Comparison of ENCODE assay signal across 11 mouse cellular contexts in the genomic region with DNA sequence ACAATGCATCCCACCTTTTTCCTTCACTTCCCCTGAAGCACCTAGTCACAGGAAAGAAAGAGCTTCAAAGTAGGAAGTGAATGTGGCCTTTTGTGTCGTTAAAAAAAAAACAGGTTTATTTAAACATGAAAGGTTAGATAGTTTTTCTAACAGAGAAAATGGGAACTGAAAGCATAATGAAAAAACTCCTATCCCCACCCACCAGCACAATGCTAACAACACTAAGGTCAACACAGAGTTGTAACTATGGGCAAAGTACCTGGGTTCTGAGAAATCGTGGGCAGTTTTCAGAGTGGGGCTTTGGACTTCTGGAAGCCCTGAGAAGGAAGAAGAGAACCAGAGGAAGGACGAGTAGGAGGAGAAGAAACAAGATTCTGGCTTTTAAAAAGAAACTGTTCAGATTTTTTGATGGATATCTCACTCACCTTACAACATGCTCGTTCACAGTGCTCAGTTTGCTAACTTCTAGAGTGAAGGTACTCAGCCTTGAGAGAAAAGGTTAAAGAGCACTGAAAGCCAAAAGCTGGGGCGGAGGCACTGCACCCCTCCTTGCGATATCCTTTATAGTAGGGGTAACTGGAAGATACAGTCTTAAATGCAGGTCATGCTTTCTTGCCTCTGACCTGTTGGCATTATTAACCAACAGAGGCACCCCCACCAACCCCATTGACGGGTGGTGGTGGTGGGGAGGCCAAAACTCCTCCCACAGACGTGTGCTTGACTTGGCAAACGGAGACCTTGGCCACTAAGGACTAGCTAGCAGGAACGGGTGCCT. TPM values are rescaled to one million over a fixed set of nuclear protein-coding genes. Genes with fewer than 3 reads are reported as not detected.
A peak's percentile ranks its signal among the peaks of the same experiment; 100 is the strongest.
DNase-seq lines count a peak whose midpoint lies in the region; ATAC-seq lines count a peak whose summit lies in the region.
"Had no signal": no experiment of that assay in that cellular context is flagged by ENCODE, and none has a peak within 500 bp of the region (broad histone marks: within the 10 kb centered on the region; RNA-seq: fewer than 3 reads in every experiment).

No protein-coding gene starts in this region.

- no peak overlapping the region for H3K4me3 ChIP-seq in midbrain, embryonic 10.5 days
- no peak overlapping the region for H3K4me3 ChIP-seq in midbrain, embryonic 13.5 days (replicated peaks)
- H3K4me3 ChIP-seq: gastrocnemius, adult 2 months; liver, embryonic 13.5 days had no signal

- no peak overlapping the region for H3K4me2 ChIP-seq in midbrain, embryonic 13.5 days (replicated peaks)
- H3K4me2 ChIP-seq: liver, embryonic 13.5 days had no signal

- ATAC-seq in midbrain, embryonic 13.5 days, result no peak
- ATAC-seq in activated CD4-positive, CD25-positive, alpha-beta regulatory T cell, adult 4 months, result peak; percentile 17
- peak; percentile 57 for ATAC-seq in monocyte, adult 5-6 weeks (replicated peaks; ENCODE audit: insufficient number of reproducible peaks, low FRiP score, low TSS enrichment, poor library complexity, severe bottlenecking)
- ATAC-seq in erythroblast, adult 5-6 weeks (replicated peaks; ENCODE audit: low FRiP score, poor library complexity, severe bottlenecking), result no peak
- ATAC-seq: hindbrain, postnatal 0 days had no signal

- H3K4me1 ChIP-seq in midbrain, embryonic 10.5 days, result peaks cover 72% of the 10 kb centered on the region
- H3K4me1 ChIP-seq in midbrain, embryonic 13.5 days (replicated peaks), result peaks cover 57% of the 10 kb centered on the region

- no peaks in the 10 kb centered on the region for H3K9me3 ChIP-seq in midbrain, embryonic 10.5 days (replicated peaks)
- H3K9me3 ChIP-seq in midbrain, embryonic 13.5 days, result no peaks in the 10 kb centered on the region
- H3K9me3 ChIP-seq: liver, embryonic 13.5 days had no signal

- H3K9ac ChIP-seq in midbrain, embryonic 13.5 days (replicated peaks), result no peak overlapping the region
- H3K9ac ChIP-seq: liver, embryonic 13.5 days had no signal

- no peaks in the 10 kb centered on the region for H3K36me3 ChIP-seq in midbrain, embryonic 10.5 days
- no peaks in the 10 kb centered on the region for H3K36me3 ChIP-seq in midbrain, embryonic 13.5 days
- H3K36me3 ChIP-seq: liver, embryonic 13.5 days had no signal

- no peak for DNase-seq in midbrain, embryonic 10.5 days (ENCODE audit: low spot score)
- DNase-seq in CD4-positive, CD25-positive, alpha-beta regulatory T cell, adult 2 months (ENCODE audit: low read depth, low spot score), result peak; percentile 31
- DNase-seq in heart, adult 9 months (ENCODE audit: low spot score in 2 of 2), result no peak
- DNase-seq: gastrocnemius, adult 2 months; kidney, postnatal 4 days; liver, embryonic 13.5 days had no signal

- H3K27me3 ChIP-seq in midbrain, embryonic 10.5 days (ENCODE audit: low read depth, poor library complexity, severe bottlenecking), result peaks cover 22% of the 10 kb centered on the region
- H3K27me3 ChIP-seq in midbrain, embryonic 13.5 days, result no peaks in the 10 kb centered on the region

- WGBS in midbrain, embryonic 10.5 days, result 74% methylated on average over 10 of the region's 10 CpGs
- WGBS in midbrain, embryonic 13.5 days, result 73% methylated on average over 10 of the region's 10 CpGs

- H3K27ac ChIP-seq in midbrain, embryonic 10.5 days (replicated peaks), result peak overlapping the region; percentile 91
- no peak overlapping the region for H3K27ac ChIP-seq in midbrain, embryonic 13.5 days
- H3K27ac ChIP-seq: gastrocnemius, adult 2 months; hindbrain, postnatal 0 days; liver, embryonic 13.5 days had no signal

RNA-seq across cellular contexts. Expression of a gene that starts 1.2 kb away (rescaled TPM):
- 39.0 and 48.4 TPM in 2 replicates for polyA plus RNA-seq in midbrain, embryonic 10.5 days (2016; fragmentation: Nextera tagmentation; extraction: Ambion mirVana)
- 90.4 and 91.7 TPM in 2 replicates for polyA plus RNA-seq in midbrain, embryonic 13.5 days (2015; fragmentation: Nextera tagmentation; extraction: Ambion mirVana)
- 10 to 100 TPM; 51.0 to 52.1 TPM for polyA plus RNA-seq in activated CD4-positive, CD25-positive, alpha-beta regulatory T cell, adult 4 months (2017; shearing (Covaris generic))
- 16.5 to 49.2 TPM (median 31.2 TPM) in 3 replicates for total RNA-seq in monocyte, adult 5-6 weeks (2017)
- total RNA-seq in erythroblast, adult 5-6 weeks (2015; ENCODE audit: low replicate concordance), result 4.0 and 15.0 TPM in 2 replicates
- 24.2 and 25.0 TPM in 2 replicates for total RNA-seq in erythroblast, adult 5-6 weeks (2017; ENCODE audit: low replicate concordance)

Comparison
In these comparisons a context has a peak if more than half of its experiments do, and no peak if none do; other contexts are left out.
1. ATAC-seq: peak in activated CD4-positive, CD25-positive, alpha-beta regulatory T cell, adult 4 months (single experiment) and monocyte, adult 5-6 weeks (single experiment); none in midbrain, embryonic 13.5 days (single experiment) and erythroblast, adult 5-6 weeks (single experiment).